Mouse (Mus musculus): ENCODE data around the gene Pabpc4. TPM values are rescaled to one million over a fixed set of nuclear protein-coding genes. Genes with fewer than 3 reads are reported as not detected.
"Not testable (repeated sequence)": the region's sequence is repeated elsewhere in the genome, so short reads cannot be mapped to it uniquely, and the experiment has no call there.

The Pabpc4 gene
- polyA plus RNA-seq, 1 experiment, result 7.4 TPM

DNA sequence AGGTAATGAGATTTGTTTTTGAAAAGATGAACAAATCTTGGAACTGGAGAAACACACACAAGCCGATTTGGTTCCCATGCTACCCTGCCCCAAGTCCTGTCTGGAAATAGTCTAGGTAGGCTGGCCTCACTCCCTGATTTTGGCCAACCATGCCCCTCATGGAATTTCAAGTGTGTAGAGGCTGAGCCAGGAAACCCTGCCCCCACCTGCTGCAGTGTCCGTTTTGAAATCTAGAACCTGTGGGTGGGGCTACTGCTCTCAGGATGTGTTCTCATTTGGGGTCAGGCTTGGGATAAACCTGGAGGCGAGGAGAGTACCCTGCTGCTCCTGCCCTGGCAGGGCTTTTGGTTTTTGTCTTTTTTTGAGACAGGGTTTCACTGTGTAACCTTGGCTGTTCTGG lies 46.1 kb downstream of the Pabpc4 start:
- Histone ChIP-seq H3K4me1 (ENCODE audit: control insufficient read depth, insufficient read depth, low read length) (peaks cover 8% of the 10 kb centered on the region), H3K4me3 (ENCODE audit: control insufficient read depth, low read depth, low read length) (no peak overlapping the region), H3K27ac (ENCODE audit: control insufficient read depth, insufficient read depth, low read depth, low read length) (no peak overlapping the region), H3K27me3 (ENCODE audit: control insufficient read depth, insufficient read depth, low read length) (no peaks in the 10 kb centered on the region), H3K36me3 (ENCODE audit: control insufficient read depth, insufficient read depth, low read length) (no peaks in the 10 kb centered on the region)
- no peak for TF ChIP-seq CTCF (IDR thresholded peaks at IDR 0.05; ENCODE audit: control insufficient read depth, insufficient read depth, insufficient replicate concordance, low read depth, low read length)
- TF ChIP-seq POLR2A (IDR thresholded peaks at IDR 0.05; ENCODE audit: control insufficient read depth, low read depth, low read length), result no peak

DNA sequence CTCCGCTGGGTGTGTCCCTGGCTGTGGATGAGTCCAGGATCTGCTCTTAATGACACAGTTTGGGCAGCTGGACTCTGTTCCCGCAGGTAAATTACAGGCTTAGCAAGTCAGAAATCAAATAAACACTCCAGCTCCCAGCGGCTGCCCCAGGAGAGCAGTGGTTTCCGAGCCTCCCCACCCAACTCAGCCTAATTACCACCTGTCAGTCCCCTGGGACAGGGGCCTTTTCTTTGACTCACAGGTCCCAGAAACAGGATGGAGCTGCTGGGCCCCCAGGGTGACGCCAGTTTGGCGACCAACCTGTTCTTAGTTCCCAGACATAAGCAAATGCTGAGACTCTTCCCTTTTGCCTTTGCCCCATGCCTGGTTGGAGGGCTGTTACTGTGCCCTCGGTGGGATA lies 49.7 kb downstream of the Pabpc4 start:
- no peak overlapping the region for H3K4me3 ChIP-seq (ENCODE audit: control insufficient read depth, low read depth, low read length)
- H3K27ac ChIP-seq (ENCODE audit: control insufficient read depth, insufficient read depth, low read depth, low read length), result no peak overlapping the region
- H3K27me3 ChIP-seq (ENCODE audit: control insufficient read depth, insufficient read depth, low read length), result no peaks in the 10 kb centered on the region
- H3K4me1 ChIP-seq (ENCODE audit: control insufficient read depth, insufficient read depth, low read length), result peaks cover 8% of the 10 kb centered on the region
- no peak for TF ChIP-seq CTCF (IDR thresholded peaks at IDR 0.05; ENCODE audit: control insufficient read depth, insufficient read depth, insufficient replicate concordance, low read depth, low read length)
- no peak for TF ChIP-seq POLR2A (IDR thresholded peaks at IDR 0.05; ENCODE audit: control insufficient read depth, low read depth, low read length)
- H3K36me3 ChIP-seq (ENCODE audit: control insufficient read depth, insufficient read depth, low read length), result no peaks in the 10 kb centered on the region

DNA sequence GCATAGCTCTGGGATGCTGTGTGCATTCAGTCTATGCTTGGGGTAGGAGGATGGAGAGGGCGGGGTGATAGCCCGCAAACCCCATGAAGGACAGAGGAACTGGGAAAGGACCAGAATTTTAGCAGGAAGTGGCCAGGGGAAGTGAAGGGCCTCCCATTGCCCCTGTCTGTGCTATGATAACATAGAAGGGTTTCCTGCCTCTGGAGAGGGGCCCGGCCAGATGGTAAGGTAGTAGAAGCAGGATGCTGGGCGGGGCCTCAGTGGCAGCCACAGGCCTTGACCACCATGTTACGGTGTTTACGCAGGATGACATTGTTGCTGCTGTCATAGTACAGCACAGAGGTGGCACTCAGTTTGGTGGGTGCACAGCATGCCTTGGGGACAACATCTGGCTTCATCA lies 50.9 kb downstream of the Pabpc4 start:
- Histone ChIP-seq H3K4me3 (ENCODE audit: control insufficient read depth, low read depth, low read length) (no peak overlapping the region), H3K4me1 (ENCODE audit: control insufficient read depth, insufficient read depth, low read length) (peaks cover 8% of the 10 kb centered on the region), H3K27me3 (ENCODE audit: control insufficient read depth, insufficient read depth, low read length) (no peaks in the 10 kb centered on the region), H3K36me3 (ENCODE audit: control insufficient read depth, insufficient read depth, low read length) (no peaks in the 10 kb centered on the region), H3K27ac (ENCODE audit: control insufficient read depth, insufficient read depth, low read depth, low read length) (no peak overlapping the region)
- TF ChIP-seq CTCF (IDR thresholded peaks at IDR 0.05; ENCODE audit: control insufficient read depth, insufficient read depth, insufficient replicate concordance, low read depth, low read length), result no peak
- no peak for TF ChIP-seq POLR2A (IDR thresholded peaks at IDR 0.05; ENCODE audit: control insufficient read depth, low read depth, low read length)

- H3K4me1 ChIP-seq (ENCODE audit: control insufficient read depth, insufficient read depth, low read length), result no peaks in the 10 kb centered on the region
- H3K4me3 ChIP-seq (ENCODE audit: control insufficient read depth, low read depth, low read length), result no peak overlapping the region
- H3K27me3 ChIP-seq (ENCODE audit: control insufficient read depth, insufficient read depth, low read length), result no peaks in the 10 kb centered on the region
- TF ChIP-seq CTCF (IDR thresholded peaks at IDR 0.05; ENCODE audit: control insufficient read depth, insufficient read depth, insufficient replicate concordance, low read depth, low read length) (no peak), POLR2A (IDR thresholded peaks at IDR 0.05; ENCODE audit: control insufficient read depth, low read depth, low read length) (no peak)
- H3K36me3 ChIP-seq (ENCODE audit: control insufficient read depth, insufficient read depth, low read length), result no peaks in the 10 kb centered on the region
- no peak overlapping the region for H3K27ac ChIP-seq (ENCODE audit: control insufficient read depth, insufficient read depth, low read depth, low read length)
These were observed 52.3 kb downstream of the Pabpc4 start for GRCm38 (mm10) chr4:123314497-123314896.

DNA sequence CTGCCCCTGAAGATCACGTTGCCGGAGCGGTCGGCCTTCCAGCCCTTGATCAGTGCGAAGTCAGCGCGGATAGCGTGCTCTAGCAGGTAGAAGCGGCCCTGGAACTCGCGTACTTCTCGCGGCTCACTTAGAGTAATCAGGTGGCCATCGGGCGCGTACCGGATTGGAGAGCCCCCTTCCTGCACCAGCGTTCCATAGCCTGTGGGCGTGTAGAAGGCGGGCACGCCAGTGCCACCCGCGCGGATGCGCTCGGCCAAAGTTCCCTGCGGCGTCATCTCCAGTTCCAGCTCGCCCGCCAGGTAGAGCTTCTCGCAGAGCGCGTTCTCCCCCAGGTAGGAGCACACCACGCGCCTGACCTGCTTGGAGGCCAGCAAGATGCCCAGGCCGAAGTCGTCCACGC lies 60.8 kb downstream of the Pabpc4 start:
- H3K36me3 ChIP-seq (ENCODE audit: control insufficient read depth, insufficient read depth, low read length); H3K4me1 ChIP-seq (ENCODE audit: control insufficient read depth, insufficient read depth, low read length); H3K27me3 ChIP-seq (ENCODE audit: control insufficient read depth, insufficient read depth, low read length); H3K27ac ChIP-seq (ENCODE audit: control insufficient read depth, insufficient read depth, low read depth, low read length): not testable (repeated sequence)
- peak overlapping the region; percentile 81 for H3K4me3 ChIP-seq (ENCODE audit: control insufficient read depth, low read depth, low read length)

DNA sequence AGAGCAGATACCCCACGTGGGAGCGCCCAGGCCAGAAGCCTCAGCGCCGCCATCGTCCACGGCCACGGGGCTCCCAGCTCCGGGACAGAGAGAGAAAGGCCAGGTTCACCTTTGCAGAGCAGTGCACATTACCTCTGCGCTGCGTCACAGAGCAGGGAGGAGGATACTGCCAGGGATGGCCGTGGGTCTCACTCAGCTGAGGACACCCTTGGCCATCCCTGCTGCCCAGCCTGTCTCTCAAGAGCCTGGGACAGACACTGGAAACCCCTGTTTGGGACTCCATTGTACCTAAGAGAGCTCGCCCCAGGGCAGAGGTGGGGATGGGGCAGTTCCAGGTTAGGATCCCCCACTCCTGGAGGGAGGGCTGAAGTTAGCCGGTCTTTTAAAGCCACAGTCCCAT lies 61.4 kb downstream of the Pabpc4 start, which contains the start of gene Oxct2a:
Oxct2a (minus strand) TSS at position 101 of the 400 bp plus-strand sequence.
- H3K36me3 ChIP-seq (ENCODE audit: control insufficient read depth, insufficient read depth, low read length), result no peaks in the 10 kb centered on the region
- peak within 1 kb of the TSS; percentile 81 for H3K4me3 ChIP-seq (ENCODE audit: control insufficient read depth, low read depth, low read length)
- H3K27ac ChIP-seq (ENCODE audit: control insufficient read depth, insufficient read depth, low read depth, low read length), result no peak within 1 kb of the TSS
- peaks cover 5% of the 10 kb centered on the region for H3K4me1 ChIP-seq (ENCODE audit: control insufficient read depth, insufficient read depth, low read length)
- no peaks in the 10 kb centered on the region for H3K27me3 ChIP-seq (ENCODE audit: control insufficient read depth, insufficient read depth, low read length)
- no peak for TF ChIP-seq CTCF (IDR thresholded peaks at IDR 0.05; ENCODE audit: control insufficient read depth, insufficient read depth, insufficient replicate concordance, low read depth, low read length)
- TF ChIP-seq POLR2A (IDR thresholded peaks at IDR 0.05; ENCODE audit: control insufficient read depth, low read depth, low read length), result peak; percentile 43; the same call in 1 of the 2 replicates

- Histone ChIP-seq H3K4me3 (ENCODE audit: control insufficient read depth, low read depth, low read length) (no peak overlapping the region), H3K27ac (ENCODE audit: control insufficient read depth, insufficient read depth, low read depth, low read length) (no peak overlapping the region), H3K36me3 (ENCODE audit: control insufficient read depth, insufficient read depth, low read length) (no peaks in the 10 kb centered on the region), H3K27me3 (ENCODE audit: control insufficient read depth, insufficient read depth, low read length) (no peaks in the 10 kb centered on the region), H3K4me1 (ENCODE audit: control insufficient read depth, insufficient read depth, low read length) (peaks cover 5% of the 10 kb centered on the region)
- TF ChIP-seq POLR2A (IDR thresholded peaks at IDR 0.05; ENCODE audit: control insufficient read depth, low read depth, low read length) (no peak), CTCF (IDR thresholded peaks at IDR 0.05; ENCODE audit: control insufficient read depth, insufficient read depth, insufficient replicate concordance, low read depth, low read length) (no peak)
These were observed 63.9 kb downstream of the Pabpc4 start for GRCm38 (mm10) chr4:123326087-123326486.

GRCm38 (mm10) chr4:123327630-123328029 lies 65.5 kb downstream of the Pabpc4 start:
- Histone ChIP-seq H3K4me3 (ENCODE audit: control insufficient read depth, low read depth, low read length) (no peak overlapping the region), H3K27me3 (ENCODE audit: control insufficient read depth, insufficient read depth, low read length) (no peaks in the 10 kb centered on the region), H3K4me1 (ENCODE audit: control insufficient read depth, insufficient read depth, low read length) (peaks cover 5% of the 10 kb centered on the region), H3K27ac (ENCODE audit: control insufficient read depth, insufficient read depth, low read depth, low read length) (no peak overlapping the region), H3K36me3 (ENCODE audit: control insufficient read depth, insufficient read depth, low read length) (no peaks in the 10 kb centered on the region)
- TF ChIP-seq POLR2A (IDR thresholded peaks at IDR 0.05; ENCODE audit: control insufficient read depth, low read depth, low read length) (no peak), CTCF (IDR thresholded peaks at IDR 0.05; ENCODE audit: control insufficient read depth, insufficient read depth, insufficient replicate concordance, low read depth, low read length) (no peak)
